Mouse (Mus musculus) bone marrow, adult 2 months (tissue): Measurements from ENCODE around the gene Cacybp.

Experiments
- CTCF ChIP-seq: fragments of 200-500 bp; IDR thresholded peaks from 2 replicates; pipeline ENCODE4 v1.5.1; 2011; ENCODE audit warnings: low read length, control low read depth; ENCODE audit not compliant: control insufficient read depth, insufficient read depth
- POLR2A ChIP-seq: fragments of 200-500 bp; IDR thresholded peaks from 2 replicates; pipeline ENCODE4 v1.6.1; 2011; ENCODE audit warnings: low read depth, mild to moderate bottlenecking, control low read depth, low read length, borderline replicate concordance; ENCODE audit not compliant: control insufficient read depth

GRCm38 (mm10) chr1:160259884-160260283, 47.2 kb upstream of the Cacybp start:
- TF ChIP-seq CTCF, result no peak
- TF ChIP-seq POLR2A, result no peak
